Mouse (Mus musculus) ES-E14 (cell line): ENCODE data around the gene Cep164.

Experiments
- CHD2 ChIP-seq: IDR thresholded peaks from 2 replicates; pipeline ENCODE4 v1.6.1; 2014; ENCODE audit warnings: mild to moderate bottlenecking, low read depth, low read length, inconsistent platforms
- ZC3H11A ChIP-seq: IDR thresholded peaks from 2 replicates; pipeline ENCODE4 v1.6.1; 2012; ENCODE audit warnings: low read depth, mild to moderate bottlenecking, inconsistent platforms, low read length, borderline replicate concordance

DNA sequence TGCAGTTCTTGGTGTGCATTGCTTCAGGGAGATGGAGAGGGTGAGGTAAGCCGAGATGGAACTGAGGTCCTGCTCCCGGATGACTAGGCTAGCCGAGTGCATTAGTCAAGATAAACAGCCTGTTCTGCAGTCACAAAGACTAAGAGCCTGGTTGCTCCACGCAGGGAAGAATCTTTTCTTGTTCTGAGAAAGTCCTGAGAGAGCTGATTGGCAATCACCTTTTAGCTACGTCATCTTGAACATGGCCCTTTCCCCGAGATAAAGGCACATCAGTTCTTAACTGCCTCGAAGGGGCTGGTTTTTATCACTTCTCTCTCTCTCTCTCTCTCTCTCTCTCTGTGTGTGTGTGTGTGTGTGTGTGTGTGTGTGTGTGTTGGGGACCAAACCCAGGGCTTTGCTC is 83.0 kb downstream of the Cep164 start:
- TF ChIP-seq ZC3H11A = no peak
- TF ChIP-seq CHD2 = no peak
